Mouse (Mus musculus) liver, postnatal 0 days (tissue): Measurements from ENCODE around the gene Lzts3. TPM values are rescaled to one million over a fixed set of nuclear protein-coding genes. Genes with fewer than 3 reads are reported as not detected.

ENCODE experiments used
- ATAC-seq: fragments of 200-750 bp; cut with Nextera tagmentation; 2 replicates; pipeline ENCODE4 v1.8.0; 2017; ENCODE audit warnings: mild to moderate bottlenecking, moderate library complexity
- DNase-seq: peaks from one replicate; pipeline ENCODE4 v3.0.0-alpha.2; 2016
- H3K27ac ChIP-seq: fragments of 300-500 bp; sonication (generic); 2 replicates; pipeline ENCODE4 v1.5.1; 2014; ENCODE audit warnings: antibody characterized with exemption, moderate library complexity, mild to moderate bottlenecking, low read depth
- H3K27me3 ChIP-seq: fragments of 300-500 bp; sonication (generic); 2 replicates; pipeline ENCODE4 v1.6.1; 2014; ENCODE audit warnings: low read length, control low read depth, mixed read lengths; ENCODE audit not compliant: insufficient read depth
- H3K36me3 ChIP-seq: fragments of 300-500 bp; sonication (generic); replicated peaks from 2 replicates; pipeline ENCODE4 v1.6.1; 2014; ENCODE audit warnings: mild to moderate bottlenecking, control low read depth, low read length, moderate library complexity, mixed read lengths; ENCODE audit not compliant: insufficient read depth
- H3K4me1 ChIP-seq: fragments of 300-500 bp; sonication (generic); 2 replicates; pipeline ENCODE4 v1.6.1; 2014; ENCODE audit warnings: antibody characterized with exemption, mild to moderate bottlenecking, control low read depth; ENCODE audit not compliant: insufficient read depth
- H3K4me2 ChIP-seq: fragments of 300-500 bp; sonication (generic); 2 replicates; pipeline ENCODE4 v1.6.1; 2014; ENCODE audit warnings: low read depth, mild to moderate bottlenecking, low read length, moderate library complexity, mixed read lengths
- H3K4me3 ChIP-seq: fragments of 300-500 bp; sonication (generic); 2 replicates; pipeline ENCODE4 v1.5.1; 2014; ENCODE audit warnings: low read depth, low read length
- H3K9ac ChIP-seq: fragments of 300-500 bp; sonication (generic); replicated peaks from 2 replicates; pipeline ENCODE4 v1.6.1; 2014; ENCODE audit warnings: mild to moderate bottlenecking, moderate library complexity
- H3K9me3 ChIP-seq: fragments of 300-500 bp; sonication (generic); 2 replicates; pipeline ENCODE4 v1.6.1; 2016; ENCODE audit warnings: mild to moderate bottlenecking, control low read depth, low read length, mixed read lengths
- CTCF ChIP-seq: sonication (generic); IDR thresholded peaks from 2 replicates; pipeline ENCODE4 v1.5.1; 2016; ENCODE audit warnings: antibody characterized with exemption, low read depth
- EP300 ChIP-seq: IDR thresholded peaks from 2 replicates; pipeline ENCODE4 v1.6.1; 2016; ENCODE audit warnings: antibody characterized with exemption, low read depth, mild to moderate bottlenecking
- WGBS: fragments of 180-500 bp; shearing (Covaris S2); extraction: QIAGEN DNeasy Blood & Tissue Kit; methylation state at CpG from one replicate; pipeline ENCODE4 v1.1.7; 2014; ENCODE audit not compliant: insufficient replicate concordance; 5-methylcytosine and 5-hydroxymethylcytosine counted together
- polyA plus RNA-seq: library from polyadenylated mRNA; unstranded; fragments of >200 nt; fragmentation: Nextera tagmentation; extraction: Ambion mirVana; gene quantifications from 2 replicates; pipeline ENCODE4 v1.2.1, GENCODE M21; 2015

Lzts3 gene
- polyA plus RNA-seq, 1 experiment from 2014 or later = 1.2 TPM

- TF ChIP-seq EP300 (no peak), CTCF (peak; percentile 42)
Measured at GRCm38 (mm10) chr2:130628424-130628823, 14.2 kb downstream of the Lzts3 start.

GRCm38 (mm10) chr2:130618972-130619371 is 23.6 kb downstream of the Lzts3 start:
- WGBS = 87% methylated on average over 7 of the region's 7 CpGs
- H3K27ac ChIP-seq = no peak overlapping the region
- TF ChIP-seq CTCF (no peak), EP300 (no peak)
- no peak overlapping the region for H3K9ac ChIP-seq
- no peaks in the 10 kb centered on the region for H3K27me3 ChIP-seq
- H3K36me3 ChIP-seq = peaks cover 22% of the 10 kb centered on the region
- H3K4me3 ChIP-seq = no peak overlapping the region
- ATAC-seq (no peak), DNase-seq (no peak)
- H3K9me3 ChIP-seq = no peaks in the 10 kb centered on the region
- H3K4me2 ChIP-seq = no peak overlapping the region
- no peaks in the 10 kb centered on the region for H3K4me1 ChIP-seq

More at GRCm38 (mm10) chr2:130628424-130628823, 14.2 kb downstream of the Lzts3 start:
- DNase-seq (no peak), ATAC-seq (no peak)
- 61% methylated on average over 3 of the region's 3 CpGs for WGBS
- H3K9me3 ChIP-seq = no peaks in the 10 kb centered on the region
- peaks cover 13% of the 10 kb centered on the region for H3K4me1 ChIP-seq
- no peak overlapping the region; the same call in 1 of the 2 replicates for H3K4me3 ChIP-seq
- H3K36me3 ChIP-seq = peaks cover 17% of the 10 kb centered on the region
- no peak overlapping the region for H3K27ac ChIP-seq
- peaks cover under 1% of the 10 kb centered on the region; the same call in 1 of the 2 replicates for H3K27me3 ChIP-seq
- H3K9ac ChIP-seq = peak overlapping the region; percentile 96
- peak overlapping the region; percentile 97 for H3K4me2 ChIP-seq

- peaks cover 19% of the 10 kb centered on the region for H3K36me3 ChIP-seq
- 68% methylated on average over 3 of the region's 3 CpGs for WGBS
- H3K9ac ChIP-seq = no peak overlapping the region
Measured at GRCm38 (mm10) chr2:130613091-130613490, 29.5 kb downstream of the Lzts3 start.

GRCm38 (mm10) chr2:130602195-130602594 is 40.4 kb downstream of the Lzts3 start:
- Histone ChIP-seq H3K36me3 (peaks cover 32% of the 10 kb centered on the region), H3K9ac (no peak overlapping the region), H3K9me3 (no peaks in the 10 kb centered on the region), H3K27ac (no peak overlapping the region), H3K27me3 (no peaks in the 10 kb centered on the region), H3K4me3 (no peak overlapping the region), H3K4me1 (no peaks in the 10 kb centered on the region), H3K4me2 (no peak overlapping the region)
- 85% methylated on average over 4 of the region's 4 CpGs for WGBS
- no peak for ATAC-seq
- DNase-seq = no peak
- TF ChIP-seq EP300 (no peak), CTCF (no peak)

More at GRCm38 (mm10) chr2:130613091-130613490, 29.5 kb downstream of the Lzts3 start:
- Histone ChIP-seq H3K4me2 (no peak overlapping the region), H3K27ac (no peak overlapping the region), H3K4me3 (no peak overlapping the region), H3K9me3 (no peaks in the 10 kb centered on the region), H3K4me1 (no peaks in the 10 kb centered on the region), H3K27me3 (no peaks in the 10 kb centered on the region)
- TF ChIP-seq CTCF = peak; percentile 66
- TF ChIP-seq EP300 = no peak
- no peak for DNase-seq
- no peak for ATAC-seq

- DNase-seq (no peak), ATAC-seq (no peak)
- H3K4me3 ChIP-seq = no peak overlapping the region
- no peak overlapping the region for H3K4me2 ChIP-seq
- no peak overlapping the region for H3K27ac ChIP-seq
- TF ChIP-seq CTCF = no peak
- TF ChIP-seq EP300 = no peak
- H3K27me3 ChIP-seq = no peaks in the 10 kb centered on the region
- whole genome bisulfite sequencing = 72% methylated on average over 3 of the region's 3 CpGs
- H3K9ac ChIP-seq = no peak overlapping the region
- no peaks in the 10 kb centered on the region for H3K4me1 ChIP-seq
- H3K9me3 ChIP-seq = no peaks in the 10 kb centered on the region
- peaks cover 36% of the 10 kb centered on the region for H3K36me3 ChIP-seq
Measured at GRCm38 (mm10) chr2:130598399-130598798, 44.2 kb downstream of the Lzts3 start.

GRCm38 (mm10) chr2:130597601-130598010 is 45.0 kb downstream of the Lzts3 start:
- WGBS = 20% methylated on average over 1 of the region's 1 CpGs

More at GRCm38 (mm10) chr2:130597601-130598010, 45.0 kb downstream of the Lzts3 start:
- Histone ChIP-seq H3K9ac (no peak overlapping the region), H3K27me3 (no peaks in the 10 kb centered on the region), H3K27ac (no peak overlapping the region), H3K36me3 (peaks cover 31% of the 10 kb centered on the region), H3K4me1 (no peaks in the 10 kb centered on the region), H3K4me2 (no peak overlapping the region), H3K9me3 (no peaks in the 10 kb centered on the region), H3K4me3 (no peak overlapping the region)
- ATAC-seq = no peak
- no peak for DNase-seq
- TF ChIP-seq EP300 (no peak), CTCF (peak; percentile 65)
